Mouse (Mus musculus): ENCODE results near the gene Ypel2.

- TF ChIP-seq CTCF (IDR thresholded peaks at IDR 0.05; ENCODE audit: low read depth), result no peak
- TF ChIP-seq EP300 (IDR thresholded peaks at IDR 0.05; ENCODE audit: low read depth), result no peak
Measured at GRCm38 (mm10) chr11:87020449-87020848, 26.9 kb upstream of the Ypel2 start.
